Mouse (Mus musculus): ENCODE measurements at regions not wholly inside any gene's neighbourhood (a gene's known extent, or its start where the extent isn't known, plus 50 kb on each side); places are given as distances from the start of the nearest gene placed in this dataset.

DNA sequence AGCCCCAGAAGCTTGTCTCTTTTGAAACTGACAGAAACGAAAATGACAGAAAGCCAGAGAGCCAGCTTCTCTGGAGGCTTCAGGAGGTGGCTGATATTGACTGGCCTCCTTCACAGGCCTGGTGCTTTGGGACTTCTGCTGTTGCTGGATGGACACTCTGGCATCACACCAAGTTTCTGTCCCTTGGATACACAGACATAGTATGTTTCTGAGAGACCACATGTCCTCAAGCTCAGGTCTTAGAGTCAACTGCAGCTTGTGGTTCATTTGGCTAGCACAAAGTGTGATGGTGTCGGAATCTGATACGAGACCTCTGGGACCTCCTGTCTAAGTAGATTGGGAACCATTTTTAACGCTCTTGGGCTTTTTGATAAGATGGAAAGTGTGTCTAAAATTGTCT, 502.0 kb downstream of the Sqor start:
- no peak for DNase-seq (ENCODE audit: low read depth, low spot score)

DNA sequence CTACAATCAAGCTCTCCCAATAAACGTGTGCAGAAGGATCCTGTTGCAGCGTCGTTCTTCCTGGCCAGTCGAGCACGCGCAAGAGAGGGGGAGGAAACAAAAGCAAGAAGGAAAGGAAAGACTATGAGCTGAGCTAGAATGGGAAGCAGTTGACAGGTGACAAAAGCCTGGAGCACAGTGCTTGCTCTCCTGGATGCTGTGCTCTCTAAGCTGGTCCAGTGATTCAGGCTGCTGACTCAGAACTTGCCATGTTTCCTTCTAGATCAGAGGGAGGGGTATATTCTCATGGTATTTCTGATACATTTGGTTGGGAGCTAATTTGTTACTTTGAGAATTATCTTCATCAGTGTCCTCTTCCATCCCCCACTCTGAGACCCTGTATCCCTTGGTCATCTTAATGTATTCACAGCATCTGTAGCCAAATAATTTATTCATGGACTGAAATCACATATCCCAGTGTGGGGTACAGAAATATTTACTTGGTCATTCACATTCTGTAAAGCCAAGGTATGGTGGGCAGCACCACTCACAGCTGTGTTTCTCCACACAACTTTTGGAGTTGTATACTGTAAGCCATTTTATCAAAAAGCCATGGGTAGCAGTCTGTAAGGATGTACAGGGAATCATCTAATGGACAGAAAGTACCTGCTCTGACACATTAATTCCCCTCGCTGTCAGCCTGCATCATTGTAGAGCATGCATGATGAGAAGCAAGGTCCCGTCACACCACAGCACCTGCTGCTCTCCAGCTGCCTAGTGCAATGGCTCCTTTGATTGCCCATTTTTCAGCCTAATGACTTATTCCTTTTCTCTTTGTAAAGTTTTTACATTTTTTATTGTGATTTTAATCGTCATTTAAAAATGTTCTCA, 510.1 kb downstream of the Sqor start:
- no peak for DNase-seq (ENCODE audit: low read depth, low spot score)

DNA sequence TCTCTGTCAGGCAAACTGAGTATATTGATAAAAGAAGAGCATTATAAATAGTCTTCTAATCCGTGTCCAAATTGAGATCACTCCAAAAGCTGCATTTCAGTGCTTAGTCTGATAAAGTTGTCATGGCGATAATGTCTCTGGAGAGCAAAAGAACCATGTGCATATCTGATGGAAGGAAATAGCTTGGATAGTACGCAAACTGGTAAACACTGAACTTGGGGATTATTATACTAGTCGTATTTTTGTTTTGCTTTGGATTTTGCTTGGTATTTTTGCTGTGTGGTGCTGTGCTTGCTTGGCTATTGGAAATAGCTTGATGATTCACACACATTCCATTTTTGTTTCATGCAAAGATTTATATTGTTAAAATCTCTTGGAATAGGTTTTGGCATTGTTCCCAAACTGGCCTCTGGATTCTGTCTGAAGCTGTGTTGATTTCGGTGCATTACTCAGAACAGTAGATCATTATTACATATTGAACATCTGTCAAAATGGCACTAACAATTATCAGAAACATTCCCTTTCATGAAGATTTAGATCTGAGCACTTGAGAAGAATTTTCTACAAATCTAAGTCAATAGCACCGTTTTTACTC, 510.8 kb downstream of the Sqor start:
- DNase-seq (ENCODE audit: low read depth, low spot score) = no peak

DNA sequence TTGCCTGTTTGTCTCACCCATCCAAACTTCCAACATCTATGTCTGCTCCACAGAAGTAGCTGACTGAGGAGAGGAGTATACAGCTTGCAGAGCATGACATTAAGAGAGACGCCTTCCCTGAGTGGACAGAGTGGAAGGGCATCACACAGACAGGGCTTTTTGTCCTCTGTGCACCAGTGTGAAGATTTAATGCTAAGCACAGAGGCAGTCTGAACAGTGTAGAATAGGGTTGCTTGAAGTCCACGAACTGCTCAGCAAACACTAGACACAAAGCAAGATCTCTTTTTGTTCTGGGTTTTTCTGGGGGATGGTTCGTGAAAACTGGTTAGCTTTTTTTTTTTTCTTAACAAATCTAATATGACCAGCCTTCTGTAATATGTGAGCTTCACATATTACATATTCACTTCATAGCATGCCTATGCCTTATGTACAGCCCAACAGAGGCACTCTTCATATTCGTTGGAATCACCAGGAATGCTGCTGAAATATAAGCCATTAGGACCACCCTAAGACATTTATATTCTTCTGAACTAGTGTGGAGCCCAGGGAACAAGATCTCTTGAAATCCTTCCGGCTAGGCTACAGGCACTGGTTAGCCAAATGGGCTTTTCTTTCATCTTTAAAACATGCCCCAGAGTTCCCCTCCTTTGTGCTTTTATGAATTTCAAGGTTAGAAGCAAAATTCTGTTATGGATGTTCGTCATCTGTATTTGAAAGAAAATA, 546.7 kb downstream of the Sqor start:
- DNase-seq (ENCODE audit: low read depth, low spot score) = no peak

DNA sequence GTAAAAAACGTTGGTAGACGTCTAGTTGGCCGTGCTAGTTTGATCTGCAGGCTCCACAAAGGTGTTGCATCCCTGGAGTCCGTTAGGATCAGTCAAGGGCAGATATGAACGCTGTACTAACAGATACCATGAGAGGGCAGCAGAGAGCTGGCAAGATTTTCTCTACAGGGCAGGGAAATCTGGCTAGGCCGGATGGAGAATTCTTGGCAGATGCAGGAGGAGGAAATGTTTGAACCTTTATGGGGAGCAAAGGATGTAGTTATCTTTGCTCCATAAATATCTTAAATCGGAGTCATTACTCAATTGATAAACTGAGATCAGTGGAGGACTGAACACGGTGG, 547.2 kb downstream of the Sqor start:
- peak; percentile 9 for DNase-seq (ENCODE audit: low read depth, low spot score)

DNA sequence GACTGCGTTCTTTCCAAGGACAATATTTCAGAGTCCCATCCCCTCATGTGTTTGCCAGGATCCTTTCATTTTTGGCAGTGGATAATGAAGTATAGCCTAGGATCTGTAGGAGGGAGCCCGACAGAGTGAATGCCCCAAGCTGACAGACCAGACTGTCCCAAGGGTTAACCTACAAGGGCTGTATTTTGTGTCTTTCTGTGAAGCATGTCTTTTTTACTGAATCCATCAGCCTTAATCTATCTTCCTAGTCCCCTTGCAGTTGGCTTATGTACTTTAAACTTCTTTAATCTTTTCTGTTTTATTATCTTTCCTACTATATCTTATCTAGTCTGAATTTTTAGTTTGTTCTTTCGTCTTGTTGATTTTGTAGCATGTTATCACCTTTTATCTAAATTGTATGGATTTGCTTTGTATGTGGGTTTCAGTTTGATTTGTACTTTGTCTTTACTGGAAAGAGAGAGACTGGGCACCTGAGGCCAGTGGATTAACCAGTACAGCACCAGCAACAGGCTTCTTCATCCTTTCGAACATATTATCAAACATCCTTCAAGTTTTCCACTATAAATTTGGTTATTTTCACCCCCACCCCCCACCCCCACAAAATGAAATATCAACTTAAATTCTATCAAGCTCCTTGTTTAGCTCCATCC, 555.5 kb downstream of the Sqor start:
- no peak for DNase-seq (ENCODE audit: low read depth, low spot score)

DNA sequence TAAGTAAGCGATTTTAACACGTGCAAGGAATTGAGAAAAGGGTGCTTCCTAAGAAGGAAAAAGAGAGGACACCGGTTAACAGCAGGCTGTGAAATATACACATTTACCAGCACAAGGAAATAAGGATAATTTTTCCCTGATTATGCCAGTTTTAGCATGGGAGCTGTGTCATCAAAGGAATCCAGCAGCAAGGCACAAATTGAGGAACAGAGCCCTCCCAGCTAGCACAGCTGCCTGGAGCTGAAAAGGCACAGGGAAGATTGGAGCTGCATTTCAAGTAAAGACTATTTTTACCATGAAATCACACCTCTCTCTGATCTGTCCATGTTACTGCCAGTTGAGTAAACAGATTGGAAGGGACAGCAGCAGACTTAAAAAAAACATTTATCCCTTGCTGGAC, 558.7 kb downstream of the Sqor start:
- no peak for DNase-seq (ENCODE audit: low read depth, low spot score)

DNA sequence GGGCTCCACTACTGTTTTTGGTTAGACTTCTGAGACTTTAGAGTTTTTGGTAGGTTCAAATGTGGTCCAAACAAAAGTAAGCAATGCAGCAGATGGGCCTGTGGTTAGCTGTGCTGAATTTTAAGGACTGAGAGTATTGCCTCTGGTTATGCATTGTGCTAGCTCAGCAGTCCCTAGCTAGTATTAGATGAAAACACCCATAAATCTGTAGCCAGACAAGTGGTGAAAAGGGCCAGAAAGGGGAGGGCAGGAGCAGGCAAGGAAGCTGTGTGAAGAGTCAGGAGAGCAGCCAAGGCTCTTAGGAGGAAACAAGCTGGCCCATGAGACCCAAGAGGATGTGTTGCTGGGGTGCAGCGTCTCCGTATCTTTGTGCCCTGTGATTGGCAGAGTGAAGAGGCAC, 559.9 kb downstream of the Sqor start:
- no peak for DNase-seq (ENCODE audit: low read depth, low spot score)

DNA sequence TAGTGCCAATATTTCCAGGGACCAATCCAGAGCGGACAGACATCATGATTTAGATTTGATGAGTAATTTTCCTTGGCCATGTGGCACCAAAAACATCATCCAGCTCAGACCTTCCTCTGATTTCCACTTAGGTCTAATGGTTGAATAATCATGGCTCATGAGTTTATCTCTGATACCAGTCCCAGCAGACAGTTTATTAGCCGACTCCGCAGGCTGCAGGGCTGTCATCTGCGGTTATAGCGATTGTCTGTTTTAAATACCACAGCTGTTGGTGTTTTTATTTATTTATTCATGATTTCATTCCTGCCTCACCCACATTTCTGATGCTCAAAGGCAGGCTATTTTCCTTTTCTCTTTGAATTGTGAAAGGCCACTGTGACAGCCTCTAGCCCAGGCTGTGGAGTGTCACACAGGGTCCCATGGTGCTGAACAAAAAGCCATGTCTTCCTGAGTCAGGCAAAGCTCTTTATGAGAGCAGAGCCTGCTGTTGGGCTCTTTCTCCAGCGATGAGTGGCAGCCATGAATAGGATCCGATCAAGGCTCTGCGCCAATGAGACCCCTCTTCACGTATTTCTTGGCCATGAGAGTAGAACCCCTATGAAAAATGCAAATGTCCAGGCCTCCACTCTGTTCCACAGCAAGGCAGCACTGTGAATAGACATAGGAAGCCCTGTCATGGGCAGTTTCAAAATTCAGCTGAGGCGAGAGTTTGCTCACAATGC, 584.7 kb downstream of the Sqor start:
- DNase-seq (ENCODE audit: low read depth, low spot score) = no peak

DNA sequence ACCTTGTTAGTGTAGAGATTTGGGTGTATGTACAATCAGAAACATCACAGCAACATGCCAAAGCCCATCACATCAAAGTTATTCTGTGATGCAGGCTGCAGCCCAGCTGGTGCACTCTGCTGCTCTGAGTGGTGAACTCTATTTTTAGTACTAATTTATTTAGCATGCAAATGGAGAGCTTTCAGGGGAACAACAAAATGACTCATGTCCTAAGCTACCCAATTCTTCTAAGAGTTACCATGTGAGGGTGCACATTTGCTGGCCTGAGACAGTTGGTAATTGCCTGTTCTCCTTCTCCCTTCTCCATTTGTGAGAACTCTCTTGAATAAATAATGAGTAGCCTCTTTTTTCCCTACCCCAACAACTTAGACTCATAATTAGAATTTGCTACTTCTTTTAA, 599.2 kb downstream of the Sqor start:
- DNase-seq (ENCODE audit: low read depth, low spot score) = no peak

DNA sequence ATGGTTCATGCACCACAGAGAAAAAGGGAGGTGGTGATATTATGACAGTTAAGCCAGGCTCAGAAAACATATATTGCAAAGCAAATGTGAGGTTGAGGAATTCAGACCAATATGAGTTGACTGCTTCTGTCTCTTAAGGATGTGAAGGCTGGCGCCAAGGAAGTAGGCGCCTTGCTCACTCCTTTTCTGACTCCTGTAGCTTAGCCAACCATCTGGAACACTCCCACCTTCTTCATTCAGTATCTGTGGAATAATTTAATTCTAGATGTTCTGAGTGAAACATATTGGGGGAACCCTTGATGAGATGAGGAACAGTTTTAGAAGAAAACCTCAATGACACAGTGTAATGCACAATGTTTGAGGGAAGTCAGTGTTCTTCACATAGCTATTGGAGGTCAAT, 601.5 kb downstream of the Sqor start:
- no peak for DNase-seq (ENCODE audit: low read depth, low spot score)

DNA sequence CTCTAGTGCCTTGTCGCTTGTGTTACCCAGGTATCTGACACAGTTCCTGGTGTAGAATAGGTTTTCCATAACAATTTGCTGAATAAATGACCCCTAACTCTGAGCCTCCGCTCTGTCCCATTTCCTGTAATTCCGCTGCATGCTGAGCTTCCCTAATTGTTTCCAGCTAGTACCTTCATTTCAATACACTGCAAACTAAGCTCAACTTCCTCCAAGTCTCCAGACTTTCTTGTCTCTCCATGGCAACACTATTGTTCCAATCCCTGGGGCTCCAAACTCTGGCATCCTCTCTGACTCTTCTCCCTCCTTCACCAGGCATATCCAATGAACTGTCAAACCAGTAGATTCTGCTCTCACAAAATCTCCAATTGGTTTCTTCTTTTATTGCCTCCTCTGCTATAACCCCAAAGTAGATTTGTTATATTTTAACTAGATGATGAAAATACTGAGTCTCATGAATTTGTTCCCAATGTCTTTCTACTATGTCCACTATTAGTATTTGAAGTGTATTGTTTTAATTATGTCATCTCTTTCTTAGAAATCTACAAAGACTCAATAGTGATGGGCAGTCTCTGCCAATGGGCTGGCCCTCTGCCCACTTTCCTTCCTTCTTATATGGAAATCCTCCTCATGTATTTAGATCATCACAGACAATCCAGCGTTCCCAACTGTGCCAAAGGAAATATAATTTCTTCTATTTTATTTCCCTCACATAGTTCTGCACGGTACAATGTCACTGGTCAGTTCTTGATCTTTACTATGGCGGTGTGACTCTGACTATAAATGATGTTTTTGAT, 620.8 kb downstream of the Sqor start:
- peak; percentile 7 for DNase-seq (ENCODE audit: low read depth, low spot score)

DNA sequence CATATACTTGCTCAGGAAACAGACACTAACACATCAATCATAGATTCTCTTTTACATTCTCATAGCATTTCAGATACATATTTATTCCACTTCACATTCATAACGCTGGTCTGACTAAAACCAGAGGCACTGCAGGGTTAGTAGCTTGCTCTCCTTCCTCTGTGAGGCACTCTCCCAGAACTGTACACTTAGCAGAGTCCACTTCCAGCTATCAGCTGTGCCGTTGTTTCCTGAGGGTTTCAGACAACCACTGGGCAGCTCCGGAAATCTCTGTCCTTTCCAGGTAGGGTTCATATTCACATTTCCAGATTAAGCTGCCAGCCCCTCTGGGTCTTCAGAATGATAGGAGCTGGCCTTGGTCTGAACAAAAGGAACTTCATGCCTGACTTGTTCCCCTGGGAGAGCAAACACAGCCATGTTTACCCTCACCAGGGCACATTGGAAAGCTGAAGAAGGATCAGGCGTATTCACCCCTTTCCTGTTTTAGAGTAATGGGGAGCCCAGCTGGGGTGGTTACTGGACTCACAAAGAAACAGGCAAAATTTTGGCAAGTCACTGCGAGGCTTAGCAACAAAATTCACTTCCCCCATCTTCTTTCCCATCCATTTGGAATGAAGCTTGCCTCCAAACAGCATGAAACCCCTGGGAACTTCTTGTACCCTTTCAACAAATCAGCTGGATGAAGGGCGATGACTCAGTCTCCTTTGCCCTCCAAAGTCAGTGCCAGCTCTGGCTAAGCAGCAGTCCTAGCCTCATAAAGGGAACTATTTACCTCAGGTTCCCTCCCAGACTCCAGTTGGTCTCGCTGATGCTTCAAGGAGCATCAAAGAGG, 622.0 kb downstream of the Sqor start:
- no peak for DNase-seq (ENCODE audit: low read depth, low spot score)

DNA sequence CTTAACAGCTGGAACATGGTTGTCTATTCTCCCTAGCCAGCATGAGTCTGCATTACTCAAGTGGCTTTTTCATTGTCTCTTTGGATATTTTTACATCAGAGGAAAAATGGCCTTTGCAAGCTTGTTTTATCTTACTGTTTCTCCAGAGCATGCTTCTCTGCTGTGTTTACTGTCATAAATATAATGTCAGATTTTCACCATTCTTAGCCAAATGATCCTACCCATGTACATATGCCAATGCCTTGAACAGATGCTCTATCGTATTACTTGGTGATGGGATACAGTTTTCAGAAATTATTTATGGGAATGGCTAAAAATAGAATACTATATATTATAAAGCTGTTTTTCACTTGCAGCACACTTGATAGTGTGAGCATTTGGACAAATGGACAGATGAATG, 625.9 kb downstream of the Sqor start:
- no peak for DNase-seq (ENCODE audit: low read depth, low spot score)

DNA sequence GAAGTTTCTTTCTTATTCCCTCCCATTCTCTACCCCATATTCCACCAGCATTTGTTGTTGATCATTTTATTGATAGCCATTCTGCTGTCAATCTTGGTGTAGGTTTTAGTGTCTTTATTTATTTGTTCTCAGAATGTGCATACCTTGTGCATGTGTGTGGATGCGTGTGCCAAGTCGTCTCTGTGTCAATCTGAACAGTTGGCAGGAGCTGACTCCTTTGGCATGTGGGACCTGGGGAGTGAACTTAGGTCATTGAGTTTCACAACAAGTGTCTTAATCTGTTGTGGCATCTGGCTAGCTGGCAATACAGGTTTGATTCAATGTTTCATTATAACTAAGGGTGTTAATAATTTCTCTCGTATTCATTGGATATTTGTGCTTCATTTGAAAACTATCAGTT, 629.3 kb downstream of the Sqor start:
- no peak for DNase-seq (ENCODE audit: low read depth, low spot score)

DNA sequence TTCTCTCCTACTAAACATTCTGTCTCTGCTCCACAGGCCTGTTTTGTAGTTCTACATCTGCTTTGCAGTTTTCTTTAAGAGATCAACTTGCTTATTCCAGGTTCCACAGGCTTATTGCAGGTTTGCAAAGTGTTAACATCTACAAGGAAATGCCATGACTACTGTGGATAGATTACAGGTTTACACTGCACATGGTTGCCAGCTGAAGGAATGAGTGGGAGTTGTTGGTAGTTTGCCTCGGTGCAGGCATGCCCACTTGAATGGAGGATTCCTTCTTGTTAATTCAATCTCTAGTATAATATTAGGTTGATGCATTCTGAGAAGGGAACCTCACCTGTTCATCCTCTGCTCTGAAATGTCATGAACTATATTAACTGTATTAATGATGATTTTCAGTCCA, 632.5 kb downstream of the Sqor start:
- no peak for DNase-seq (ENCODE audit: low read depth, low spot score)

DNA sequence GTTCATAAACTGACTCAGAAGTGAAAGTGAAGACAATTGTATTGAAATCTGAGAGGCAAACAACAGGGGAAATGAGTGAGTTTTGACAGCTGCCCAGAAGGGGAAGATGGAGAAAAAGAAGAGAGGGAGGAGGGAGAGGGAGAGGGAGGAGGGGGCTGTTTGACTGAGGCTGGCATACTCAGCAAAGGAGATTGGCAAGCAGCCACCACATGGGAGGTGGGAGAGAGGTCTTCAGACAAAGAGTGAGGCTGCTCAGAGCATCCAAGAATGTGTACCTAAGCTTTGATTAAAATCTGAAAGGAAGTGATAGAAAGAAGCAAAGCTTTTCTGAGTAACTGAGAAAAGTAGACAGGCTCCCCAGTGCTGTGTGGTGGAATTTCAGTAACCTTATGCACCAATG, 636.0 kb downstream of the Sqor start:
- DNase-seq (ENCODE audit: low read depth, low spot score) = no peak

DNA sequence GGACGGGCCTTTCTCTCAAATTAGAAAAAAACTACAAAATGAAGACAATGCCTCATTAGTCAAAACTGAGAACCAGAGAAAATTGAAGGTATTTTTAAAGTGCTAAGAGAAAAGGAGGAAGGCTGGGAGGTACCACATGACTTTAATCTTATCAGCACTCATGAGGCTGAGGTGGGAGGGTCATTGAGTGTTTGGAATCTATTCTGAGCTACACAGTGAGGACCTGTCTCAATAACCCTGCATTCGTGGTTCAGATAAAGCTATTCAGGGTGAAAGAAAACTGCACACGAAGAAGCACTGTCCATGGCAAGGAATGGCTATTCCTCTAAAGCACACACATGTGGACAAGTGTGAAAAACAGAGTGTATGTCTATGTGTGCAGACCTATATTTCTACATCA, 644.0 kb downstream of the Sqor start:
- no peak for DNase-seq (ENCODE audit: low read depth, low spot score)

DNA sequence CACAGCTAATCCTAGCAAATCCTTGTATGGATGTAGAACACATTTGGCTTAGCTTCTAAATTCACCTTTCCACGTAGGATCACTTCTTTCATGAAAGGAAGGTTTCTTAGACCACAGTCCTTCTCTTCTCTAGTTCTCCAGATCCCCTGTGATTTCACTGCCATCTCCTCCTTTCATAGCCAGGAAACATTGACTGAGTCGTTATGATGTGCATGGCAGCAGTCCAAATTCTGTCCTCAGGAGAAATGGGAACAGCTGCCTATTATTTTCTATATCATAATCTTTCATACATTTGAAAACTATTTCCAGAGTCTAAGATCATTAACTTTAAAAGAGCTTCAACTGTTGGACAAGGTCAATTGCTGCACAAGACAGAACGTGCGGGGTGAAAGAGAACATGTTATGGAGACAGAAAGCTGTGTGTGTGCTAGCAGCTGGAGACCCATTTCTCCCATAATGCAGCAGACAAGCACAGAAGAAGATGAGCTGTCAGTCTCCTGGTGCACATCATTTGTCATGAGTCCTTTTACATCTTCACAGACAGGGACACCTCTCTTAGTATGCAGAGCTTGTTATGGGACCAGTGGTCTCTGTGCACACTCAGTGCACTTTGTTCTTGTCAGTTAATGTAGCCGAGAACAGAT, 631.6 kb upstream of the Sema6d start:
- no peak for DNase-seq (ENCODE audit: low read depth, low spot score)

DNA sequence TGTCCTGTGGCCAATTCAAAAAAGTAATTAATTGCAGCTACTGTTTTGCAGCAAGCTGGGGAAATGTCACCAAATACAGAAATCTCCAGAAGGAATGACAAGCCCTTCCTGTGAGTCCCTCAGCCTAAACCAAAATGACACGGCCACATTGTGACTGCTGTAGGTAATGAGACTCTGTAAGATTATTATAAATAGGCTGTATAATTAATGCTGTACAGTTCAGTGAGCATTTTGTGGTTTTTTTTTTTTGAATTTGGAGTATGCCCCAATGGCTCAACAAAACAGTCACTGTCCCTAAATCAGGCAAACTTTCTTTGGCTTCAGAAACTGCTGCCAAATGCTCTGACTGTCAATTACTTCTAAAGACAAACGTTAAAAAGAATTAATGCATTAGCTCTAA, 615.9 kb upstream of the Sema6d start:
- no peak for DNase-seq (ENCODE audit: low read depth, low spot score)

Data from WW6 (cell line).